Mouse (Mus musculus) lung, embryonic 14.5 days (tissue): ENCODE data around the gene Ybx2. TPM values are rescaled to one million over a fixed set of nuclear protein-coding genes. Genes with fewer than 3 reads are reported as not detected.
A peak's percentile ranks its signal among the peaks of the same experiment; 100 is the strongest.

Source experiments
- ATAC-seq: fragments of 200-750 bp; cut with Nextera tagmentation; 2 replicates; pipeline ENCODE4 v1.8.0; 2017; ENCODE audit warnings: mild to moderate bottlenecking, moderate TSS enrichment, moderate library complexity; ENCODE audit not compliant: insufficient read depth
- DNase-seq: peaks from one replicate; pipeline ENCODE4 v3.0.0-alpha.2; 2015
- H3K27ac ChIP-seq: fragments of 300-500 bp; sonication (generic); 2 replicates; pipeline ENCODE4 v1.5.1; 2014; ENCODE audit warnings: low read depth, mild to moderate bottlenecking, moderate library complexity
- H3K27me3 ChIP-seq: fragments of 300-500 bp; sonication (generic); 2 replicates; pipeline ENCODE4 v1.6.1; 2014; ENCODE audit warnings: low read length, control low read depth; ENCODE audit not compliant: insufficient read depth
- H3K36me3 ChIP-seq: fragments of 300-500 bp; sonication (generic); 2 replicates; pipeline ENCODE4 v1.6.1; 2014; ENCODE audit warnings: control low read depth; ENCODE audit not compliant: insufficient read depth
- H3K4me1 ChIP-seq: fragments of 300-500 bp; sonication (generic); 2 replicates; pipeline ENCODE4 v1.6.1; 2014; ENCODE audit warnings: antibody characterized with exemption, control low read depth; ENCODE audit not compliant: insufficient read depth
- H3K4me2 ChIP-seq: fragments of 300-500 bp; sonication (generic); 2 replicates; pipeline ENCODE4 v1.6.1; 2014; ENCODE audit warnings: mild to moderate bottlenecking
- H3K4me3 ChIP-seq: fragments of 300-500 bp; sonication (generic); 2 replicates; pipeline ENCODE4 v1.5.1; 2014; ENCODE audit warnings: low read depth, low read length
- H3K9ac ChIP-seq: fragments of 300-500 bp; sonication (generic); 2 replicates; pipeline ENCODE4 v1.6.1; 2014
- H3K9me3 ChIP-seq: fragments of 300-500 bp; sonication (generic); 2 replicates; pipeline ENCODE4 v1.6.1; 2016; ENCODE audit warnings: low read depth, low read length, control low read depth
- CTCF ChIP-seq: IDR thresholded peaks from 2 replicates; pipeline ENCODE4 v1.5.1; 2016; ENCODE audit warnings: antibody characterized with exemption, low read depth
- WGBS: fragments of 180-500 bp; shearing (Covaris S2); extraction: QIAGEN DNeasy Blood & Tissue Kit; methylation state at CpG from one replicate; pipeline ENCODE4 v1.1.7; 2014; 5-methylcytosine and 5-hydroxymethylcytosine counted together
- polyA plus RNA-seq: library from polyadenylated mRNA; unstranded; fragments of >200 nt; fragmentation: Nextera tagmentation; extraction: Ambion mirVana; gene quantifications from 2 replicates; pipeline ENCODE4 v1.2.1, GENCODE M21; 2014

The Ybx2 gene
- polyA plus RNA-seq: 4.7 and 6.1 TPM in 2 replicates

DNA sequence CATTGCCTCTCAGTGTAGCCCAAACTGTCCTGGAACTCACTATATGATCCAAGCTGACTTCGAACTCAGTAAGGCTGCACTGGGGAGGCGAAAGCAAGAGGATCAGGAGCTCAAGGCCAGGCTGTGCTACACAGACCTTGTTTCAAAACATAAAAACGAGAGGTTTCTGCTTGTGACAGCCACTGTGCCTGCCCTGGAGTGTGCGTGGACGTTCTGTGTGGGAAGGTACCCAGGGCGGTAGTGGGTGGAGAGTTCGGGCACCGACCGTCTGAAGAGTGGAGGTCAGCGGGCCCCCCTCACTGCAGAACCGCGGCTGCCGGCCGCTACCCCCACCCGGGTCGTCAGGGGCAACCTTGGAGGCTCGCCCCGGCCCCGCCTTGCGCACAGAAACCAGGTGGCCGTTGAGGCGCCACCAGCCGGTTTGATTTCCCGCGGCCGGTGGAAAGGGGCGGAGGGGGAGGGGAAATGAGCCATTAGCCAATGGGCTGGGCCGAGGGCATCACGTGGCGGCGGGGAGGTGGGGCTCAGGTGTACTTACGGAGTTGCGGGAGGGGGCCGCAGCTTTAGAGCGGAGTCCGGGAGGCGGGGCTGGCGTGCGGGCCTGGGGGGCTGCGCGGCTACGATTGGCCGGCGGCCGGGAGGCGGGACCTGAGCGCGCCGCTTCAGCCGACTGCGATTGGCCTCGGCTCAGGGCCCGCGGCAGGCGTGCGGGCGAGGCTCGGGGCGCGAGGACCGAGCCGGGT lies at the start of gene Ybx2:
TSS of gene Ybx2 (plus strand) at position 660 of the 743 bp plus-strand sequence.
- H3K27ac ChIP-seq: peak within 1 kb of the TSS; percentile 24; the same call in 1 of the 2 replicates
- peak within 1 kb of the TSS; percentile 58 for H3K9ac ChIP-seq
- H3K4me3 ChIP-seq: peak within 1 kb of the TSS; percentile 54
- H3K36me3 ChIP-seq: no peaks in the 10 kb centered on the region
- DNase-seq: peak; percentile 88
- H3K27me3 ChIP-seq: peaks cover 28% of the 10 kb centered on the region
- no peak for TF ChIP-seq CTCF
- H3K4me1 ChIP-seq: peaks cover 6% of the 10 kb centered on the region; the same call in 1 of the 2 replicates
- H3K9me3 ChIP-seq: no peaks in the 10 kb centered on the region
- WGBS: 2% methylated on average over 35 of the region's 62 CpGs
- peak within 1 kb of the TSS; percentile 99 for H3K4me2 ChIP-seq
- ATAC-seq: peak; percentile 79

GRCm38 (mm10) chr11:69886907-69887635 lies 48.5 kb upstream of the Ybx2 start:
- Histone ChIP-seq H3K27me3 (no peaks in the 10 kb centered on the region), H3K4me3 (no peak overlapping the region), H3K4me2 (no peak overlapping the region), H3K9ac (no peak overlapping the region), H3K4me1 (peaks cover 7% of the 10 kb centered on the region; the same call in 1 of the 2 replicates), H3K9me3 (no peaks in the 10 kb centered on the region), H3K36me3 (no peaks in the 10 kb centered on the region), H3K27ac (no peak overlapping the region)
- peak; percentile 62 for TF ChIP-seq CTCF
- ATAC-seq (no peak), DNase-seq (peak; percentile 26)
- WGBS: 67% methylated on average over 8 of the region's 8 CpGs

DNA sequence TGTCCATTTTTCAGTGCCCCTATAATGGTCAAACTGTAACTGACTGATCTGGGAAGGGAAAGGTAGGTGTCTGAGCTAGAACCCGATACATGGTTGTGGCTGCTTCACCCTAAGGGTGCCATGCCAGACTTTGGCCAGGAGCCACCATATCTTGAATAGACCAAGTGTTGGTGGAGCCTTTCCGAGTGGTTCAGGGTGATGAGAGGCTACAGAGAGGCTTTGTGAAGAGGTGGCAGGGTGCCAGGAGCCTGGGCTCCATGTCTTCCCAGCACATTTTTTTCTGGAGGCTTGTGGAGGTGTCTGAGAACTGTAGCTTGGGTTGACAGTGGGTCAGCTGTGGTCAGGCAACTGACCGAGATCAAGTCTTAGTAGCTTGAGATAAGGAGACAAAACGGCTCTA lies 44.1 kb upstream of the Ybx2 start:
- 0 out of 2 replicates have a peak, but pooled peaks cover 4% of the 10 kb centered on the region for H3K4me1 ChIP-seq
- no peak overlapping the region for H3K4me3 ChIP-seq
- H3K9me3 ChIP-seq: no peaks in the 10 kb centered on the region
- no peak for TF ChIP-seq CTCF
- ATAC-seq (no peak), DNase-seq (peak; percentile 48)
- H3K9ac ChIP-seq: no peak overlapping the region
- H3K4me2 ChIP-seq: no peak overlapping the region
- no peaks in the 10 kb centered on the region for H3K36me3 ChIP-seq
- no peaks in the 10 kb centered on the region for H3K27me3 ChIP-seq
- no peak overlapping the region for H3K27ac ChIP-seq
- 41% methylated on average over 4 of the region's 4 CpGs for WGBS

- Histone ChIP-seq H3K4me1 (0 out of 2 replicates have a peak, but pooled peaks cover 5% of the 10 kb centered on the region), H3K4me3 (no peak overlapping the region), H3K27me3 (no peaks in the 10 kb centered on the region), H3K36me3 (no peaks in the 10 kb centered on the region), H3K4me2 (no peak overlapping the region), H3K27ac (no peak overlapping the region), H3K9ac (no peak overlapping the region), H3K9me3 (no peaks in the 10 kb centered on the region)
- ATAC-seq: no peak
- DNase-seq: no peak
- no peak for TF ChIP-seq CTCF
- 75% methylated on average over 5 of the region's 5 CpGs for WGBS
Measured at GRCm38 (mm10) chr11:69894671-69895070, 40.9 kb upstream of the Ybx2 start.

GRCm38 (mm10) chr11:69895291-69895690 lies 40.3 kb upstream of the Ybx2 start, which contains the start of gene Acap1:
Acap1 (minus strand) TSS chr11:69895539.
- Histone ChIP-seq H3K9me3 (no peaks in the 10 kb centered on the region), H3K4me2 (no peak within 1 kb of the TSS), H3K4me1 (0 out of 2 replicates have a peak, but pooled peaks cover 8% of the 10 kb centered on the region), H3K9ac (no peak within 1 kb of the TSS), H3K4me3 (no peak within 1 kb of the TSS), H3K36me3 (no peaks in the 10 kb centered on the region), H3K27me3 (no peaks in the 10 kb centered on the region), H3K27ac (no peak within 1 kb of the TSS)
- DNase-seq (no peak), ATAC-seq (no peak)
- TF ChIP-seq CTCF: no peak
- 60% methylated on average over 4 of the region's 4 CpGs for WGBS

DNA sequence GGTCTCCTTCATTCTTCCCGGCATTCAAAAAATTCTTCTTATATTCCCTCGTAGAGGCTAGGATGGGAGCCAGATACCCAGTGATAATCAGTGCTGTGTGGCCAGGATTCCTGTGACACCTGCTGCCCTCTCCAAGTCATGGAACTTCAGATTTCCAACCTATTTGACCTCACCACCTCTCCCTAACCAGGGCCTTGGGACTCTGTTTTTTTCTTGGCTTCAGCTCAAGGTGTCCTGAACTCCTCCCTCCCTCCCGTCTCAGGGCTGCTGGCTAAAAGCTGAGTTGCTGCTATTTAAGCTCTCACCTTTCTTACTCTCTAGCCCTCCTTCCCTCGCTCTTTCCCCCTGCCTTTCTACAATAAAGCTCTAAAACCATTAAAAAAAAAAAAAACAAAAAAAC lies 35.7 kb upstream of the Ybx2 start:
- WGBS: 16% methylated on average over 4 of the region's 4 CpGs
- H3K27me3 ChIP-seq: no peaks in the 10 kb centered on the region
- H3K27ac ChIP-seq: peak overlapping the region; percentile 12; the same call in 1 of the 2 replicates
- DNase-seq (peak; percentile 47), ATAC-seq (no peak)
- peak overlapping the region; percentile 84 for H3K4me3 ChIP-seq
- H3K9me3 ChIP-seq: no peaks in the 10 kb centered on the region
- H3K9ac ChIP-seq: peak overlapping the region; percentile 89
- H3K4me2 ChIP-seq: peak overlapping the region; percentile 99
- no peak for TF ChIP-seq CTCF
- H3K36me3 ChIP-seq: peaks cover 15% of the 10 kb centered on the region
- H3K4me1 ChIP-seq: 0 out of 2 replicates have a peak, but pooled peaks cover 5% of the 10 kb centered on the region
